Mouse (Mus musculus) MN1 (cell line): Measurements from ENCODE around the gene Adamts20.

Experiments used
- DNase-seq: peaks from one replicate; pipeline ENCODE4 v3.0.0-alpha.2; 2016; ENCODE audit warnings: low spot score

Gene Adamts20

GRCm38 (mm10) chr15:94252962-94253712 is 212.1 kb downstream of the Adamts20 start:
- no peak for DNase-seq

DNA sequence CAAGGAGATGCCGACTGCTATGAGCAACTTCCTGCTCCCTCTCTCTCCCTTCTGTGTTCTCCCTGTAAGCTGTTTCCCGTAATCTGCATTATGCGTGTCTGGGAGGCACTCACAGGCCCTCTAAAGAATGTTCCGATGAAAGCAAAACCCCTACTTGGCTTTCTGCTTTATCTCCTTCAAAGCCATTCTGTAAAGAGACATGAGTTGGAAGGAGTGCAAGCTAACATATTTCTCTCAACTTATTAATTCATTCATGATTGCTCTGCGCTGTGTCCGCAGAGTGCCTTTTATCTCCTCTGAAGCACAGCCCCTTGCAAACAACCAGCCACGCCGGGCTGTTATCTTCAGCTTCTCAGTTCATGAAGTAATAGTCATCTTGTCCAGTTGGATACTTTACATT is 215.5 kb downstream of the Adamts20 start:
- no peak for DNase-seq

- no peak for DNase-seq
These were observed 216.8 kb downstream of the Adamts20 start for GRCm38 (mm10) chr15:94248386-94248785.

DNA sequence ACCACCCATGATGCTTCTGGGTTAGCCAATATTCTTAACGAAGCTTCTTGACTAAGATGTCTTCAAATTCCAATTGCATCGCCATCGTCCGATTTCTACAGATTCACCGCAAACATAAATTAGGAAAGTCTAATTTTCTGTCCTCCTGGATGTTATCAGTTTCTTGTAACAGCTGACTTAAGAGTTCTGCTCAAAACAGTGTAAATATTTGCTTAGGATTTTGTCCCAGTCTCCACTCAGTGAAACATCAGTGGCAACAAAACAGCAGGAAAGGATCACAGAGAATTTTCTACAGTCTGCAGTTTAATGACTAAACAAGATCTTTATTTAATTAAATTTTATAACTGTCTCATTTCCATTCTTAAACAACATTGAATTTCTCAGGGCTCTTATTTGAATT is 218.5 kb downstream of the Adamts20 start:
- DNase-seq, result no peak

- DNase-seq, result no peak
These were observed 220.9 kb downstream of the Adamts20 start for GRCm38 (mm10) chr15:94244336-94244735.

- DNase-seq, result no peak
These were observed 223.1 kb downstream of the Adamts20 start for GRCm38 (mm10) chr15:94242133-94242532.

GRCm38 (mm10) chr15:94239637-94240036 is 225.6 kb downstream of the Adamts20 start:
- no peak for DNase-seq

GRCm38 (mm10) chr15:94239127-94239526 is 226.1 kb downstream of the Adamts20 start:
- no peak for DNase-seq

DNA sequence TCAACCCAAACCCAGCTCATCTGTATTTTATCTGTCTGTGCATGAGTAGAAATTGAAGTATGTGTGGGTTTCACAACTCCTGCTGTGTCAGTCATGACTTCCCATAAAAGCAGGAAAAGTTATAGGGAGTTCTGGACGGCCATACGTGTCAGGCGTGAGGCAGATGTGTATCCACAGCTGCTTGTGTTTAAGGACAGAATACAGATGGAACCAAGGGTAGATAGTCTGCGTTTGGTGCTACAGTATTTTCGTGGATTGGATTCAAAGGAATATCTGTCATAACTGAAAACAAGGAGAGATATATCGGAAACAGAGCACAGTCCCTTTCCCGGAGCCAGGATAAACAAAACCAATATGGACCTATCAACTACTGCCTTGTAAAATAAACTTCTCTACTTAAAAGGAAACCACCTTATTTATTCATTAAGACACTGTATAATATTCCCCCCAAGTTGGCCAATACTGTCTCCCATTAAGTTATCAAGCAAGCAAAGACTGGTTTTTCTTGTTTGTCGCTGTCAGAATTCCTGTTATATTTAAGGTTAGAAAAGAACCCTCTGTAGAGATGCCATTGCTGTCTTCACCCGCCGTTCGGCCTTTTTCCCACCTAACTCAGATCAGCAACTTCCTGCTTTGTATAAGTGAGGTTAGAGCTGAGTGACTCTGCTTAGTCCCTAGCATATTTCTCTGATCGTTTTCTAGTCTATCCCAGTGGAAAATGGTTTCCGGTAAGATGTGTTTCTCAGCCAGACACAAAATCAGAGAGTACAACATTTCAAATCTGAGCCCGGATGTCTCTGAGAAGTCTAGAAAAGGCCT is 227.0 kb downstream of the Adamts20 start:
- DNase-seq, result no peak

GRCm38 (mm10) chr15:94236726-94237125 is 228.5 kb downstream of the Adamts20 start:
- DNase-seq, result no peak

DNA sequence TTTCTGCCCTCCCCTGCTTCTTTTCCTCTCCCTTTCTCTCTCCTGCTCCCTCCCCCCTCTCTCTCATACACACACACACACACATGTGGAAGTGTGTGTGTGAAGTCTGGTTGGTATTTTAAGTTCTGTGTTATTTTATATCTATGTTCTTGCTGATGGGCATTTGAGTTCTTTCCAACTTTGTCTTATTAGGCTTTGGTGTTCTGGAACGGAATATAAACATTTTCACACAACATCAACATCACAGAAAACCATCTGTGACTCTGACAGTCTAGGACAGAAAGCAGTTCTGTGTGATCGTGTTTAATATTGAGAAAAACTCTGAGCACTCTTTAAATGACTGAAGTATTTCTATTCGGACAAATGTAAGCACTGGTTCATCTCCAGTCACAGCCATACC is 229.1 kb downstream of the Adamts20 start:
- DNase-seq, result no peak

DNA sequence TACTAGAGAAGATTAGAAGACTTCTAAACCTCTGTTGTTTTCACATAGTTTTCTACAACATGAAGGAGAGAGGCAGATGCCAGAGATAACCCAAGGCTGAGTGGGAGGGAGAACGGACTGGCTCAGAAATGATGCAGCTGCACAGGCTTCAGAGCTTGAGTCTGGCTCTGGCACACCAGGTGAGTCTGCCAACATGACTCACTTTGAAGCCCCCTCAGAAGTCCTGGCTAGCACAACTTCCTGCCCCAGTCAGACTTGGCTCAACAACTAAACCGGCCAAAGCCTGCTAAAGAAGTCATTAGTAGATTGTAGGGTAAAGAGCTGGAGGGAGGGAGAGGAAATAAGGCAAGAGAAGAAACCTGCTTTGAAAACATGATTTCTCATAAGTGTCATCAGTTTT is 230.0 kb downstream of the Adamts20 start:
- DNase-seq, result no peak

GRCm38 (mm10) chr15:94231246-94231645 is 234.0 kb downstream of the Adamts20 start:
- DNase-seq, result no peak

DNA sequence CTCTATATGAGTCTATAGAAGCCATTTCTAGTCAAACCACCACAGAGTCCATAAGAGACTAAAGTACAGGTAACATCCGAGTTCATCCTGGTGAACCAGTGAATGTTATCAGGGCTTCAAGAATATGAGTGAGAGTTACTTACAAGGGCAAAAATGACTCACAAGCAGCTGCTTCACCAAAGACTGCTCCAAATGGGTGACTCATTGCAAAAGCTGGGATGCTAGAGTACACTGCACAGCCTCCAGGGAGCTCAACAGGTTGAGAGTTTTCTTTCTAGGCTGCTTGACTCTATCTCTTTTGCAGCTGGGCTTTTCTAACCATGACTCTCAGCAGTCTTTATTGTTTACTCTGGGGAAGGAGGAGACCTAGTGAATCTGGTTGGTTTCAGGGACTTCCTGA is 237.8 kb downstream of the Adamts20 start:
- DNase-seq, result no peak

DNA sequence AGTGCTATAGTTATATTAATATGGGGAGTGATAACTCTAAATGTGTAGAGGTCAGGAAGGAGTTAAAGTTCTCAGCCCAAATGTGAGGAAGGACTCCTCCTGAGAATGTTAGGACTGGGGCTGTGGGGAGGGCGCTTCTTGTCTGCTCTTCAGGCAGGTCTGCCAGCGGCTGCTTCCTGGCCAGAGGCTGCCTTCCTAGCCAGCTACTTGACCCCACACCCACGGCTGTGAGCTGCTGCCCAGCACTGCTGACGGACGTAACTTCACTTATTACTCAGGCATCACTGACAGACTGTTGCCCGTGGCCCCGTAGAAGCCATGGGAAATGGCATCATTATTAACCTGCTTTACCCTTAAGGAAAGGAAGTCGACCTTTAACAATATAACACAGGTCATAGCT is 242.1 kb downstream of the Adamts20 start:
- no peak for DNase-seq

DNA sequence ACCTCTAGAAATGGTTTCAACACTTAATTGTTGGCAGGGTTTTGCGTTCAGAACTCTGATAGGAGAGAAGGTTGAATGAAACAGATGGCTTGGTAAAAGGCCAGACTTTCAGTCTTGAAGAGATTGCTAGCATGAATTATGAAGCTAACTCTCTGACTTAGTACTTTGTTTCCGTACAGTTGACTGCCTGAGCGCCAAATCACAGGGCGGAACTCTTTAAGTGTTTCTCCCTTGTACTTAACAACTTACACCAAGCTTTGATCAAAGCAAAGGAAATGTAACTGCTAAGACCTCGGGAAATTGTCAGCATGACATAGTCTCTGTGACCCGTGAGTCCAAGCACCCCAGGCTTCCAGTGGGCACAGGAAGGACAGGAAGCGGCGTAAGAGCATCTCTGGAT is 244.5 kb downstream of the Adamts20 start:
- no peak for DNase-seq
